Mouse (Mus musculus) ES-E14 (cell line): Measurements from ENCODE around the gene Tob1. TPM values are rescaled to one million over a fixed set of nuclear protein-coding genes. Genes with fewer than 3 reads are reported as not detected.
A peak's percentile ranks its signal among the peaks of the same experiment; 100 is the strongest.

Experiments
- DNase-seq: peaks from one replicate; pipeline ENCODE4 v3.0.0-alpha.2; 2013; ENCODE audit warnings: low read depth, low spot score
- H3K27ac ChIP-seq: 2 replicates; pipeline ENCODE4 v1.5.1; 2012; ENCODE audit warnings: low read depth, mild to moderate bottlenecking, low read length, moderate library complexity, mixed read lengths; ENCODE audit not compliant: poor library complexity, insufficient read depth, severe bottlenecking
- H3K36me3 ChIP-seq: 2 replicates; pipeline ENCODE4 v1.6.1; 2012; ENCODE audit warnings: mild to moderate bottlenecking, low read length, moderate library complexity, mixed read lengths; ENCODE audit not compliant: control insufficient read depth, poor library complexity, insufficient read depth, severe bottlenecking
- H3K4me1 ChIP-seq, 2 experiments: fragments of 150-350 bp in 1 of 2; sonication (generic) in 1 of 2; 2 replicates each; pipeline ENCODE4 v1.6.1; 2012; ENCODE audit warnings: low read length in 2 of 2, mild to moderate bottlenecking in 1 of 2, mixed read lengths in 1 of 2; ENCODE audit not compliant: control insufficient read depth in 2 of 2, insufficient read depth in 2 of 2, poor library complexity in 1 of 2
- H3K4me3 ChIP-seq, 2 experiments: fragments of 150-350 bp in 1 of 2; sonication (generic) in 1 of 2; 2 replicates each; pipeline ENCODE4 v1.5.1; 2012; ENCODE audit warnings: low read length in 2 of 2, low read depth in 1 of 2, mild to moderate bottlenecking in 1 of 2, mixed read lengths in 1 of 2; ENCODE audit not compliant: insufficient read depth in 1 of 2, poor library complexity in 1 of 2, severe bottlenecking in 1 of 2
- H3K9ac ChIP-seq: 2 replicates; pipeline ENCODE4 v1.6.1; 2012; ENCODE audit warnings: low read depth, mild to moderate bottlenecking, low read length, mixed read lengths; ENCODE audit not compliant: poor library complexity, insufficient read depth, severe bottlenecking
- H3K9me3 ChIP-seq: fragments of 150-350 bp; sonication (generic); 2 replicates; pipeline ENCODE4 v1.6.1; 2012; ENCODE audit warnings: low read depth, mild to moderate bottlenecking, low read length; ENCODE audit not compliant: control insufficient read depth, insufficient read depth
- CHD2 ChIP-seq: IDR thresholded peaks from 2 replicates; pipeline ENCODE4 v1.6.1; 2014; ENCODE audit warnings: mild to moderate bottlenecking, low read depth, low read length, inconsistent platforms
- HCFC1 ChIP-seq: IDR thresholded peaks from 2 replicates; pipeline ENCODE4 v1.6.1; 2012; ENCODE audit warnings: low read length, inconsistent platforms, borderline replicate concordance; ENCODE audit not compliant: insufficient read depth
- MAFK ChIP-seq: IDR thresholded peaks from 2 replicates; pipeline ENCODE4 v1.6.1; 2014; ENCODE audit warnings: mild to moderate bottlenecking, low read depth, low read length, inconsistent platforms; ENCODE audit not compliant: insufficient read depth
- ZC3H11A ChIP-seq: IDR thresholded peaks from 2 replicates; pipeline ENCODE4 v1.6.1; 2012; ENCODE audit warnings: low read depth, mild to moderate bottlenecking, inconsistent platforms, low read length, borderline replicate concordance
- ZNF384 ChIP-seq: IDR thresholded peaks from 2 replicates; pipeline ENCODE4 v1.6.1; 2012; ENCODE audit warnings: low read depth, low read length, inconsistent platforms
- in situ Hi-C, 2 experiments: fragments of 600-800 bp; cut with MboI; formaldehyde crosslinking; loops; one replicate each; pipeline ENCODE4 v1.15.1; 2025; ENCODE audit warnings: low sequenced_read_pairs in 2 of 2, inconsistent platforms in 1 of 2; ENCODE audit not compliant: unreplicated experiment in 2 of 2
- total RNA-seq: library from RNA; depleted of rRNA; stranded (reverse); fragments of 300-350 nt; gene quantifications from 2 replicates; pipeline ENCODE4 v1.2.3, GENCODE M21; 2012

The Tob1 gene
- total RNA-seq, 1 experiment, result 10.8 TPM

- in situ Hi-C loops, result no loop called here
- no peak for DNase-seq
- H3K9me3 ChIP-seq, result no peaks in the 10 kb centered on the region
- no peak overlapping the region for H3K9ac ChIP-seq
- peaks cover 3 to 4% of the 10 kb centered on the region in 2 experiments; a peak in 2 of 4 replicates for H3K4me1 ChIP-seq
- H3K27ac ChIP-seq, result no peak overlapping the region
- TF ChIP-seq CHD2, result no peak
- no peak for TF ChIP-seq ZC3H11A
- no peak for TF ChIP-seq ZNF384
- no peak for TF ChIP-seq MAFK
- TF ChIP-seq HCFC1, result no peak
- H3K36me3 ChIP-seq, result peaks cover 12% of the 10 kb centered on the region
- no peak overlapping the region for H3K4me3 ChIP-seq
These were observed 4.3 kb downstream of the Tob1 start for GRCm38 (mm10) chr11:94215581-94215980.

- H3K4me1 ChIP-seq, result peaks cover 3 to 4% of the 10 kb centered on the region in 2 experiments; a peak in 2 of 4 replicates
- in situ Hi-C loops, result no loop called here
- no peak overlapping the region for H3K9ac ChIP-seq
- no peak for TF ChIP-seq ZC3H11A
- TF ChIP-seq MAFK, result no peak
- no peak for TF ChIP-seq ZNF384
- TF ChIP-seq CHD2, result no peak
- no peak for TF ChIP-seq HCFC1
- no peak overlapping the region for H3K4me3 ChIP-seq
- peaks cover 12% of the 10 kb centered on the region for H3K36me3 ChIP-seq
- H3K9me3 ChIP-seq, result no peaks in the 10 kb centered on the region
- no peak for DNase-seq
- no peak overlapping the region for H3K27ac ChIP-seq
These were observed 5.0 kb downstream of the Tob1 start for GRCm38 (mm10) chr11:94216247-94216646.

- Histone ChIP-seq H3K9ac (no peak overlapping the region), H3K4me1 (no peaks in the 10 kb centered on the region), H3K4me3 (no peak overlapping the region), H3K9me3 (no peaks in the 10 kb centered on the region), H3K27ac (no peak overlapping the region), H3K36me3 (no peaks in the 10 kb centered on the region)
- in situ Hi-C loops, result loop anchor here in 1 of 2 experiments (10.0 kb wide), 1 partner anchor 86 kb away; no protein-coding TSS in a partner anchor
- TF ChIP-seq ZC3H11A (no peak), ZNF384 (no peak), MAFK (no peak), CHD2 (no peak), HCFC1 (no peak)
- no peak for DNase-seq
These were observed 10.0 kb downstream of the Tob1 start for GRCm38 (mm10) chr11:94221257-94221656.

- Histone ChIP-seq H3K9me3 (no peaks in the 10 kb centered on the region), H3K9ac (no peak overlapping the region), H3K4me3 (no peak overlapping the region), H3K36me3 (no peaks in the 10 kb centered on the region), H3K4me1 (no peaks in the 10 kb centered on the region), H3K27ac (no peak overlapping the region; the same call in 1 of the 2 replicates)
- no peak for DNase-seq
- in situ Hi-C loops, result loop anchor here in 1 of 2 experiments (10.0 kb wide), 1 partner anchor 89 kb away; no protein-coding TSS in a partner anchor
- TF ChIP-seq ZNF384 (no peak), HCFC1 (no peak), ZC3H11A (no peak)
These were observed 12.3 kb downstream of the Tob1 start for GRCm38 (mm10) chr11:94223531-94223930.

- Histone ChIP-seq H3K4me3 (no peak overlapping the region), H3K9ac (no peak overlapping the region), H3K27ac (no peak overlapping the region), H3K36me3 (no peaks in the 10 kb centered on the region), H3K4me1 (no peaks in the 10 kb centered on the region), H3K9me3 (no peaks in the 10 kb centered on the region)
- in situ Hi-C loops, result loop anchor here in 1 of 2 experiments (10.0 kb wide), 1 partner anchor 91 kb away; no protein-coding TSS in a partner anchor
- peak; percentile 44; the same call in 1 of the 2 replicates for TF ChIP-seq ZC3H11A
- TF ChIP-seq CHD2, result no peak
- peak; percentile 49 for DNase-seq
These were observed 14.7 kb downstream of the Tob1 start for GRCm38 (mm10) chr11:94225985-94226384.
